13 mouse cellular contexts compared by ENCODE assay signal in the genomic region with DNA sequence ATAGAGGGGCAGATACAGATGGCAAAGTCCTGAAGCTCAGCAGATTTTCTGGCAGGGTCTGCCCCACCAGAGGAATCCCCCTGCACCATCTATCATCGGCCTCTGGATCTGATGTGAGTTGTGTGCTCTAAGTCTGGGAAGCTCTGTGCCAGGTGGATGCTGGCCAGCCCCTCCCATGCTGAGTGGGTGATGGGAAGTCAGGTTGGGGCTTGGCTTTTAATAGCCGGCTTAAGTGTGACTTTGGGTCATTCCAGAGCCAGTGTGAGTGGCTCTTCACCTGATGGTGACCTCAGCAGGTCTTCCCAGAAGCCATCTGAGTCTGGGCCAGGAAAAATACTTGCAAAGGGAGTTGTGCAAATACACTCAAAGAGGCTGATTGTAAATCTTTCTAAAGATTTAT. TPM values are rescaled to one million over a fixed set of nuclear protein-coding genes. Genes with fewer than 3 reads are reported as not detected.
A peak's percentile ranks its signal among the peaks of the same experiment; 100 is the strongest.
DNase-seq lines count a peak whose midpoint lies in the region; ATAC-seq lines count a peak whose summit lies in the region.
"Had no signal": no experiment of that assay in that cellular context is flagged by ENCODE, and none has a peak within 500 bp of the region (broad histone marks: within the 10 kb centered on the region; RNA-seq: fewer than 3 reads in every experiment).

No protein-coding gene starts in this region.

- no peak overlapping the region for H3K27ac ChIP-seq in neural tube, embryonic 13.5 days (replicated peaks)
- no peak overlapping the region for H3K27ac ChIP-seq in stomach, embryonic 14.5 days (ENCODE audit: low read length)
- H3K27ac ChIP-seq: embryonic facial prominence, embryonic 12.5 days; liver, embryonic 15.5 days had no signal

- H3K4me2 ChIP-seq in neural tube, embryonic 13.5 days, result no peak overlapping the region
- H3K4me2 ChIP-seq in stomach, embryonic 14.5 days (replicated peaks; ENCODE audit: low read depth, low read length), result no peak overlapping the region
- H3K4me2 ChIP-seq: embryonic facial prominence, embryonic 12.5 days; liver, embryonic 15.5 days had no signal

- H3K27me3 ChIP-seq in neural tube, embryonic 13.5 days, result no peaks in the 10 kb centered on the region
- no peaks in the 10 kb centered on the region for H3K27me3 ChIP-seq in stomach, embryonic 14.5 days (ENCODE audit: control insufficient read depth, insufficient read depth, low read length)
- H3K27me3 ChIP-seq: embryonic facial prominence, embryonic 12.5 days; liver, embryonic 15.5 days had no signal

- 65% methylated on average over 2 of the region's 2 CpGs for WGBS in neural tube, embryonic 13.5 days
- 47% methylated on average over 2 of the region's 2 CpGs for WGBS in stomach, embryonic 14.5 days

- H3K36me3 ChIP-seq in neural tube, embryonic 13.5 days, result no peaks in the 10 kb centered on the region
- no peaks in the 10 kb centered on the region for H3K36me3 ChIP-seq in stomach, embryonic 14.5 days (ENCODE audit: control insufficient read depth, insufficient read depth, low read length)
- H3K36me3 ChIP-seq: embryonic facial prominence, embryonic 12.5 days; liver, embryonic 15.5 days had no signal

- 0 out of 2 replicates have a peak, but pooled peaks have one; percentile 32 for ATAC-seq in neural tube, embryonic 13.5 days (ENCODE audit: low read depth)
- ATAC-seq in stomach, embryonic 14.5 days (ENCODE audit: insufficient number of reproducible peaks, insufficient read depth, low FRiP score, low read depth), result peak; percentile 18; the same call in 1 of the 2 replicates
- ATAC-seq: intestine, embryonic 16.5 days had no signal

- intact Hi-C loops in heart, postnatal 25 days (cut with DNase I), result loop anchor here (5.0 kb wide), 1 partner anchor 33 kb away; no protein-coding TSS in a partner anchor

- no peak overlapping the region for H3K4me3 ChIP-seq in neural tube, embryonic 13.5 days
- H3K4me3 ChIP-seq in stomach, embryonic 14.5 days (ENCODE audit: low read depth, low read length), result no peak overlapping the region
- H3K4me3 ChIP-seq: embryonic facial prominence, embryonic 12.5 days; liver, embryonic 15.5 days had no signal

- no peak for DNase-seq in neural tube, embryonic 10.5 days (ENCODE audit: extremely low spot score, low spot score)
- peak; percentile 82 for DNase-seq in gastrocnemius, postnatal 25 days
- peak; percentile 48 for DNase-seq in heart, postnatal 25 days (ENCODE audit: low spot score)
- no peak for DNase-seq in left cerebral cortex, adult 8-10 months (ENCODE audit: low spot score in 2 of 2)
- no peak for DNase-seq in cerebellum, adult 11-12 months
- DNase-seq: layer of hippocampus, postnatal 36 days had no signal

- no peaks in the 10 kb centered on the region for H3K4me1 ChIP-seq in neural tube, embryonic 13.5 days (replicated peaks)
- no peaks in the 10 kb centered on the region for H3K4me1 ChIP-seq in stomach, embryonic 14.5 days (ENCODE audit: control insufficient read depth, insufficient read depth, low read length)
- H3K4me1 ChIP-seq: embryonic facial prominence, embryonic 12.5 days; liver, embryonic 15.5 days had no signal

- H3K9me3 ChIP-seq in neural tube, embryonic 13.5 days, result no peaks in the 10 kb centered on the region
- H3K9me3 ChIP-seq in stomach, embryonic 14.5 days (ENCODE audit: control insufficient read depth, low read depth, low read length), result no peaks in the 10 kb centered on the region
- H3K9me3 ChIP-seq: liver, embryonic 15.5 days had no signal

- H3K9ac ChIP-seq in neural tube, embryonic 13.5 days, result no peak overlapping the region
- H3K9ac ChIP-seq in stomach, embryonic 14.5 days (replicated peaks; ENCODE audit: low read depth, low read length), result no peak overlapping the region
- H3K9ac ChIP-seq: embryonic facial prominence, embryonic 12.5 days; liver, embryonic 15.5 days had no signal

RNA-seq across cellular contexts. Expression of gene Pcare, which starts 22.0 kb away (rescaled TPM):
- polyA plus RNA-seq in neural tube, embryonic 13.5 days (2015; fragmentation: Nextera tagmentation; extraction: Ambion mirVana), result not detected in 2 replicates
- under 1 TPM in 1 of 2 experiments, not detected in 1; 0.16 TPM for total RNA-seq in gastrocnemius, postnatal 25 days (2021)
- under 1 TPM; 0.36 to 0.44 TPM for total RNA-seq in heart, postnatal 25 days (2021)
- polyA plus RNA-seq in stomach, embryonic 14.5 days (2014; fragmentation: Nextera tagmentation; extraction: Ambion mirVana), result not detected in 2 replicates
- total RNA-seq in left cerebral cortex, adult 8-10 months (2022), result under 1 TPM; 0.26 to 0.51 (median 0.33) TPM
- total RNA-seq: adrenal gland, adult 18-20 months had no signal
- polyA plus RNA-seq: embryonic facial prominence, embryonic 12.5 days; intestine, embryonic 16.5 days; liver, embryonic 15.5 days; stomach, embryonic 16.5 days had no signal

RNA-seq across cellular contexts. Expression of gene Clip4, which starts 37.6 kb away (rescaled TPM):
- polyA plus RNA-seq in neural tube, embryonic 13.5 days (2015; fragmentation: Nextera tagmentation; extraction: Ambion mirVana), result 9.5 and 11.3 TPM in 2 replicates
- 100 to 1,000 TPM; 116 to 121 TPM for total RNA-seq in gastrocnemius, postnatal 25 days (2021)
- 100 to 1,000 TPM; 216 to 251 TPM for total RNA-seq in heart, postnatal 25 days (2021)
- polyA plus RNA-seq in stomach, embryonic 14.5 days (2014; fragmentation: Nextera tagmentation; extraction: Ambion mirVana), result 7.5 and 8.2 TPM in 2 replicates
- total RNA-seq in left cerebral cortex, adult 8-10 months (2022), result 100 to 1,000 TPM in 2 of 4 experiments, 10 to 100 TPM in 2; 76.2 to 102 (median 95.2) TPM

RNA-seq across cellular contexts. Expression of gene Togaram2, which starts 57.6 kb away (rescaled TPM):
- polyA plus RNA-seq in neural tube, embryonic 13.5 days (2015; fragmentation: Nextera tagmentation; extraction: Ambion mirVana), result 0.15 and 0.29 TPM in 2 replicates
- total RNA-seq in gastrocnemius, postnatal 25 days (2021), result 1 to 10 TPM; 2.3 to 6.4 TPM
- total RNA-seq in heart, postnatal 25 days (2021), result 1 to 10 TPM; 4.1 to 5.2 TPM
- polyA plus RNA-seq in stomach, embryonic 14.5 days (2014; fragmentation: Nextera tagmentation; extraction: Ambion mirVana), result 0.17 and 0.36 TPM in 2 replicates
- 1 to 10 TPM; 2.7 to 5.0 (median 3.4) TPM for total RNA-seq in left cerebral cortex, adult 8-10 months (2022)
- polyA plus RNA-seq: embryonic facial prominence, embryonic 12.5 days; liver, embryonic 15.5 days had no signal

Comparison
In these comparisons a context has a peak if more than half of its experiments do, and no peak if none do; other contexts are left out.
1. DNase-seq: peak in gastrocnemius, postnatal 25 days (single experiment) and heart, postnatal 25 days (single experiment); none in neural tube, embryonic 10.5 days (single experiment), left cerebral cortex, adult 8-10 months (0 of 2) and cerebellum, adult 11-12 months (single experiment).